ENCODE assay signal across 9 mouse cellular contexts in the genomic region with DNA sequence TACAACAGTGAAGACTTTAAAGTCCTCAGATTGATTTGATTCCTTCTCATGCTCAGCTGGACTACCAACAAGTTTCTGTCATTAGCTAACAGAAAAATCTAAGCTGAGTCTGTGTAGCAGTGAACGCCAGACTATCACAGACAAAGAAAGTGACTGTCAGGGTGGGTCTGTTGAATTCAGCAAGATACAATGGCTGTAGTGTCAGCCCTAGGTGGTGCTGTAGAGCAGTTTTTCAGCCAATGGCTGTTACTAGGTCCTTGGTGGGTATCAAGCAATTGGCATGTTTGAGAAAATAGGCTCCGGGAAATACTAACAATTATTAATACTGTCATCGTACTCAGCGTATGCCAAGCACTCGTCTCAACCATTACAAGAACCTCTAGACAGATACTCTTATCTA.
DNase-seq lines count a peak whose midpoint lies in the region; ATAC-seq and TF ChIP-seq lines count a peak whose summit lies in the region.
"Had no signal": no experiment of that assay in that cellular context is flagged by ENCODE, and none has a peak within 500 bp of the region (broad histone marks: within the 10 kb centered on the region; RNA-seq: fewer than 3 reads in every experiment).

No protein-coding gene starts in this region.

- 84% methylated on average over 5 of the region's 5 CpGs for WGBS in heart, adult 2 months
- WGBS in heart, embryonic 10.5 days, result 79% methylated on average over 5 of the region's 5 CpGs
- WGBS in limb, embryonic 14.5 days, result 81% methylated on average over 5 of the region's 5 CpGs

- peak; percentile 61 for TF ChIP-seq CTCF in heart, adult 2 months (IDR thresholded peaks at IDR 0.05)

- H3K4me2 ChIP-seq in limb, embryonic 14.5 days (replicated peaks; ENCODE audit: low read depth, low read length, severe bottlenecking), result no peak overlapping the region

- intact Hi-C loops in heart, adult 2 months (cut with DNase I), result no loop called here

- no peak overlapping the region for H3K9ac ChIP-seq in heart, adult 2 months (ENCODE audit: low read depth, low read length)
- H3K9ac ChIP-seq in limb, embryonic 14.5 days (ENCODE audit: low read depth, low read length, severe bottlenecking), result no peak overlapping the region

- H3K36me3 ChIP-seq in heart, adult 2 months (ENCODE audit: control insufficient read depth, insufficient read depth, low read length), result no peaks in the 10 kb centered on the region
- no peaks in the 10 kb centered on the region for H3K36me3 ChIP-seq in heart, embryonic 10.5 days
- no peaks in the 10 kb centered on the region for H3K36me3 ChIP-seq in limb, embryonic 14.5 days (ENCODE audit: control insufficient read depth, insufficient read depth, low read length)

- no peak for TF ChIP-seq POLR2A in heart, adult 2 months (IDR thresholded peaks at IDR 0.05; ENCODE audit: insufficient read depth, low read depth, low read length)
- no peak for TF ChIP-seq POLR2A in limb, embryonic 14.5 days (IDR thresholded peaks at IDR 0.05; ENCODE audit: borderline replicate concordance, extremely low read depth, insufficient read depth, insufficient read length)

- H3K4me3 ChIP-seq in heart, adult 2 months, result no peak overlapping the region
- H3K4me3 ChIP-seq in heart, embryonic 10.5 days, result no peak overlapping the region
- no peak overlapping the region for H3K4me3 ChIP-seq in limb, embryonic 14.5 days (replicated peaks; ENCODE audit: low read length)
- H3K4me3 ChIP-seq: myocyte had no signal

- TF ChIP-seq EP300 in heart, adult 2 months (IDR thresholded peaks at IDR 0.05; ENCODE audit: insufficient read depth, low read depth, low read length), result no peak

- no peak overlapping the region for H3K27ac ChIP-seq in heart, adult 2 months
- H3K27ac ChIP-seq in heart, embryonic 10.5 days, result no peak overlapping the region
- no peak overlapping the region for H3K27ac ChIP-seq in limb, embryonic 14.5 days (replicated peaks; ENCODE audit: low read depth, low read length)

- no peaks in the 10 kb centered on the region for H3K4me1 ChIP-seq in heart, adult 2 months (ENCODE audit: control insufficient read depth, insufficient read depth, low read length)
- H3K4me1 ChIP-seq in heart, embryonic 10.5 days, result peaks cover 14% of the 10 kb centered on the region
- peaks cover 17% of the 10 kb centered on the region for H3K4me1 ChIP-seq in limb, embryonic 14.5 days (ENCODE audit: control insufficient read depth, insufficient read depth, low read length)

- H3K79me2 ChIP-seq in heart, adult 2 months (replicated peaks; ENCODE audit: control insufficient read depth, insufficient read depth, low read length), result no peaks in the 10 kb centered on the region

- DNase-seq in heart, adult 2 months, result peak; percentile 24 to 31
- DNase-seq in heart, embryonic 10.5 days (ENCODE audit: low spot score), result no peak
- DNase-seq in right cerebral cortex, adult 2 months (ENCODE audit: low spot score in 2 of 2), result peak; percentile 31 to 40
- DNase-seq in right cerebral cortex, postnatal 36 days (ENCODE audit: low spot score in 2 of 2), result no peak
- peak; percentile 33 for DNase-seq in limb, embryonic 14.5 days (ENCODE audit: low spot score)
- peak; percentile 13 for DNase-seq in right cerebral cortex, postnatal 4 days
- DNase-seq in T-cell, adult 2 months (ENCODE audit: low spot score), result no peak

- peak; percentile 82 for ATAC-seq in common myeloid progenitor, adult 5-6 weeks (replicated peaks; ENCODE audit: low read depth, poor library complexity, severe bottlenecking)
- ATAC-seq in limb, embryonic 14.5 days (ENCODE audit: low FRiP score, low read depth), result no peak

- no peaks in the 10 kb centered on the region for H3K27me3 ChIP-seq in heart, adult 2 months (ENCODE audit: control insufficient read depth, insufficient read depth, low read length)
- no peaks in the 10 kb centered on the region for H3K27me3 ChIP-seq in heart, embryonic 10.5 days (ENCODE audit: insufficient read depth, poor library complexity, severe bottlenecking)
- H3K27me3 ChIP-seq in limb, embryonic 14.5 days (ENCODE audit: control insufficient read depth, insufficient read depth, low read length), result no peaks in the 10 kb centered on the region

- no peaks in the 10 kb centered on the region for H3K9me3 ChIP-seq in heart, embryonic 10.5 days
- no peaks in the 10 kb centered on the region for H3K9me3 ChIP-seq in limb, embryonic 14.5 days (ENCODE audit: control insufficient read depth, low read length)

Comparison
In these comparisons a context has a peak if more than half of its experiments do, and no peak if none do; other contexts are left out.
1. DNase-seq: peak in heart, adult 2 months (2 of 2), right cerebral cortex, adult 2 months (2 of 2), limb, embryonic 14.5 days (single experiment) and right cerebral cortex, postnatal 4 days (single experiment); none in heart, embryonic 10.5 days (single experiment), right cerebral cortex, postnatal 36 days (0 of 2) and T-cell, adult 2 months (single experiment).